Mouse (Mus musculus) MEL (cell line): ENCODE data around the gene Tspan3.

ENCODE experiments used
- CTCF ChIP-seq, 3 experiments: IDR thresholded peaks in 2 of 3; conservative IDR thresholded peaks in 1 of 3; 2 replicates each; pipeline ENCODE4 v1.5.1; 2011 to 2012; ENCODE audit warnings: low read length in 3 of 3, low read depth in 2 of 3, mild to moderate bottlenecking in 2 of 3, improper control_type of control experiment in 1 of 3, inconsistent platforms in 1 of 3, mixed read lengths in 1 of 3, moderate library complexity in 1 of 3; ENCODE audit not compliant: control insufficient read depth in 1 of 3, insufficient read depth in 1 of 3, poor library complexity in 1 of 3, severe bottlenecking in 1 of 3
- E2F4 ChIP-seq: IDR thresholded peaks from 2 replicates; pipeline ENCODE4 v1.6.1; 2011; ENCODE audit warnings: low read depth, low read length, improper control_type of control experiment, borderline replicate concordance
- ETS1 ChIP-seq: IDR thresholded peaks from 2 replicates; pipeline ENCODE4 v1.6.1; 2012; ENCODE audit warnings: low read depth, mild to moderate bottlenecking, inconsistent platforms, low read length, improper control_type of control experiment, moderate library complexity
- GABPA ChIP-seq: IDR thresholded peaks from 2 replicates; pipeline ENCODE4 v1.6.1; 2012; ENCODE audit warnings: low read depth, mild to moderate bottlenecking, inconsistent platforms, low read length, improper control_type of control experiment, moderate library complexity
- MAX ChIP-seq: IDR thresholded peaks from 2 replicates; pipeline ENCODE4 v1.6.1; 2011; ENCODE audit warnings: low read length, improper control_type of control experiment
- MAZ ChIP-seq: IDR thresholded peaks from 2 replicates; pipeline ENCODE4 v1.6.1; 2012; ENCODE audit warnings: low read depth, mild to moderate bottlenecking, inconsistent platforms, low read length, improper control_type of control experiment
- MEF2A ChIP-seq: IDR thresholded peaks from 2 replicates; pipeline ENCODE4 v1.6.1; 2014; ENCODE audit warnings: low read depth, mild to moderate bottlenecking, inconsistent platforms, low read length, improper control_type of control experiment; ENCODE audit not compliant: poor library complexity, insufficient replicate concordance, severe bottlenecking; ENCODE audit errors: extremely low read depth
- NRF1 ChIP-seq: IDR thresholded peaks from 2 replicates; pipeline ENCODE4 v1.6.1; 2014; ENCODE audit warnings: low read depth, mild to moderate bottlenecking, inconsistent platforms, low read length, improper control_type of control experiment, moderate library complexity; ENCODE audit not compliant: poor library complexity, insufficient read depth, severe bottlenecking
- POLR2AphosphoS5 ChIP-seq: IDR thresholded peaks from 2 replicates; pipeline ENCODE4 v1.6.1; 2012; ENCODE audit warnings: low read depth, borderline replicate concordance, mild to moderate bottlenecking, inconsistent platforms, low read length, moderate library complexity, mixed read lengths
- RCOR1 ChIP-seq: IDR thresholded peaks from 2 replicates; pipeline ENCODE4 v1.6.1; 2012; ENCODE audit warnings: low read depth, mild to moderate bottlenecking, inconsistent platforms, low read length, improper control_type of control experiment
- TAL1 ChIP-seq: IDR thresholded peaks from 2 replicates; pipeline ENCODE4 v1.6.1; 2012; ENCODE audit warnings: mild to moderate bottlenecking, inconsistent platforms, low read length, moderate library complexity, mixed read lengths
- TBP ChIP-seq: IDR thresholded peaks from 2 replicates; pipeline ENCODE4 v1.8.0; 2011; ENCODE audit warnings: low read depth, low read length, improper control_type of control experiment
- ZKSCAN1 ChIP-seq: IDR thresholded peaks from 2 replicates; pipeline ENCODE4 v1.6.1; 2012; ENCODE audit warnings: low read depth, mild to moderate bottlenecking, inconsistent platforms, low read length, improper control_type of control experiment, moderate library complexity
- ZNF384 ChIP-seq: IDR thresholded peaks from 2 replicates; pipeline ENCODE4 v1.6.1; 2012; ENCODE audit warnings: low read depth, mild to moderate bottlenecking, inconsistent platforms, low read length, improper control_type of control experiment

DNA sequence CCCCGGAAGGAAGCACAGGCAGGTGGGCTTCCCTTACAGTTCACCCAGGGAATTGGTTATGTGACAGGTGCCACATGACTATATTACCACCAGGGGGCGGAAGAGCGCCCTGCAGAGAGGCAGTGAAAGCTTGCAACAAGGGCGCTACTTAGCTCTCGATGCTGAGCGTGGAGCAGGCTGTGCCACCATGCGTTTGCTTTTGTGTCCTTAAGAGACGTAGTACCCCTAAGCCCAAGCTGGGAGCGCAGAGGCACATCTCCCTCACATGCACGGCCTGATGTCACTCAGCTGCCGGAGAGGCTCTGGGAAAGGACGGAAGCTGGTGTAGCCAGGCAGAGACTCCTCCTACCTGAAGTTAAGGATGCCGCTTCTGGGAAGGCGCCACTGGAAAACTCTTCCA lies 46.7 kb downstream of the Tspan3 start:
- TF ChIP-seq CTCF (IDR thresholded peaks at IDR 0.05 in 2 of 3, conservative IDR thresholded peaks at IDR 0.05 in 1 of 3; ENCODE audit: control insufficient read depth in 1 of 3, insufficient read depth in 1 of 3, low read depth in 2 of 3, low read length in 3 of 3, poor library complexity in 1 of 3, severe bottlenecking in 1 of 3) (peak; percentile 90 to 93 (median 91)), GABPA (no peak), ZNF384 (no peak), MAX (peak; percentile 25; the same call in 1 of the 2 replicates), TAL1 (no peak), MAZ (no peak), NRF1 (no peak), ETS1 (no peak), ZKSCAN1 (no peak), POLR2AphosphoS5 (no peak), TBP (no peak), MEF2A (no peak), E2F4 (no peak), RCOR1 (no peak)
